Mouse (Mus musculus) ES-Bruce4 (cell line): Measurements from ENCODE around the gene Hsf2. TPM values are rescaled to one million over a fixed set of nuclear protein-coding genes. Genes with fewer than 3 reads are reported as not detected.
"Not testable (repeated sequence)": the region's sequence is repeated elsewhere in the genome, so short reads cannot be mapped to it uniquely, and the experiment has no call there.

Experiments used
- H3K27ac ChIP-seq: 2 replicates; pipeline ENCODE4 v1.5.1; 2012; ENCODE audit warnings: low read length, inconsistent platforms; ENCODE audit not compliant: insufficient read depth
- H3K27me3 ChIP-seq: 2 replicates; pipeline ENCODE4 v1.6.1; 2012; ENCODE audit warnings: mild to moderate bottlenecking, low read length, inconsistent platforms; ENCODE audit not compliant: control insufficient read depth, poor library complexity, insufficient read depth, severe bottlenecking
- H3K36me3 ChIP-seq: 2 replicates; pipeline ENCODE4 v1.6.1; 2012; ENCODE audit warnings: inconsistent platforms, mild to moderate bottlenecking, low read length, moderate library complexity; ENCODE audit not compliant: control insufficient read depth, poor library complexity, insufficient read depth, severe bottlenecking
- H3K4me1 ChIP-seq: one replicate; pipeline ENCODE4 v1.8.1; 2011; ENCODE audit warnings: low read length; ENCODE audit not compliant: control insufficient read depth, insufficient read depth
- H3K4me3 ChIP-seq: 2 replicates; pipeline ENCODE4 v1.5.1; 2011; ENCODE audit warnings: low read depth, mild to moderate bottlenecking, low read length
- H3K9ac ChIP-seq: 2 replicates; pipeline ENCODE4 v1.6.1; 2012; ENCODE audit warnings: low read depth, mild to moderate bottlenecking, inconsistent platforms; ENCODE audit not compliant: poor library complexity, severe bottlenecking
- H3K9me3 ChIP-seq: replicated peaks from 2 replicates; pipeline ENCODE4 v1.6.1; 2012; ENCODE audit warnings: mild to moderate bottlenecking, low read length, inconsistent platforms; ENCODE audit not compliant: control insufficient read depth, poor library complexity, insufficient read depth, severe bottlenecking
- CTCF ChIP-seq: IDR thresholded peaks from one replicate; pipeline ENCODE4 v1.8.1; 2011; ENCODE audit warnings: low read depth, low read length
- EP300 ChIP-seq: IDR thresholded peaks from 2 replicates; pipeline ENCODE4 v1.6.1; 2011; ENCODE audit warnings: low read depth, low read length; ENCODE audit not compliant: insufficient read depth
- POLR2A ChIP-seq: IDR thresholded peaks from one replicate; pipeline ENCODE4 v1.8.1; 2011; ENCODE audit warnings: low read length; ENCODE audit not compliant: insufficient read depth
- polyA plus RNA-seq: library from polyadenylated mRNA; stranded (reverse); fragments of >200 nt; gene quantifications from 2 replicates; pipeline ENCODE4 v1.2.4, GENCODE M21; 2011; ENCODE audit warnings: low read depth; ENCODE audit not compliant: missing spikeins, insufficient read depth, insufficient read length

Hsf2 gene
- polyA plus RNA-seq, 1 experiment, result 75.5 TPM

DNA sequence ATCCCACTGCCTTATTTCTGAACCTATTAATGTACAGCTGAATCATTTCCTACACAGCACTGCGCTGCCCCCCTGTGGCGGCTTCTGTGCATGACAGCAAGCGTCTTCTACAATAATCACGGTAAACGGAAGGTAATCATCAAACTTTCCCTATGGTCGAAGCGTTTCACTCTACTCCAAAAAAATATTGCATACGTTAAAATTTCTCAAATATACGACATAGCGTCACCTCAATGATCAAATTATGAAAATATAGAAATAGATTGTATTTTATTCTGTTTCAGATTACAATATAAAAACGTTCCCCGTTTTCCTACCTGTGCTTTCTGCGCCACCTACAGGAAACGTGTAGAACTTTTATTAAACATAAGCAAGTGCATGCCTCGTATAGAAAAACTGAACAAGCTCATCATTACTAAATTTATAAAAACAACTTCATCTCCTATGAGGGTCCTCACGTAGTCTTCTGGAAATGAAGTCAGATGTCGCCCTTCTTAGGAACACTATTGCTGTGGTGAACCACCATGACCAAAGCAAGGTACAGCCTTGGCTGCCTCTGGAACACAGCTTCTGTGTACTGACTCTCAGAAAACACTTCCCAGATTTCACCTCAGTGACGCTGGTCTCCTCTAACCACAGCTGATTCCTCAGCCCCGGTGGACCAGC is 38.0 kb upstream of the Hsf2 start:
- Histone ChIP-seq H3K27me3 (no peaks in the 10 kb centered on the region), H3K9ac (no peak overlapping the region), H3K27ac (no peak overlapping the region), H3K9me3 (no peaks in the 10 kb centered on the region), H3K36me3 (no peaks in the 10 kb centered on the region), H3K4me1 (no peaks in the 10 kb centered on the region), H3K4me3 (no peak overlapping the region)
- peak; percentile 86 for TF ChIP-seq CTCF
- TF ChIP-seq POLR2A, result no peak

DNA sequence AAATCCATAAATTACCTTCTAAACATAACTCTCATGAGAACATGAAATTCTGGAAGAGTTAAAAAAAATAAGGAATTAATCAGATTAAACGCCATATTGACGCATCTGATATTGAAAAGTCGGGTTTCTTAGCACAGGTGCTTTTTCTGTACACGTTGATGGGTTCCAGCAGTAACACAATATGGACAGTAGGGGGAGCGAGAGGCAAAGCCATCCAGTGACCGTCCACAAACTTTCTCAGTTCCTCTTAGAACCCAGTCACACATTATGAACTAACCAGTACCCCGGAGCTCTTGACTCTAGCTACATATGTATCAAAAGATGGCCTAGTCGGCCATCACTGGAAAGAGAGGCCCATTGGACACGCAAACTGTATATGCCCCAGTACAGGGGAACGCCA is 22.9 kb upstream of the Hsf2 start:
- not testable (repeated sequence) for H3K36me3 ChIP-seq, H3K4me1 ChIP-seq, H3K27me3 ChIP-seq, H3K27ac ChIP-seq, H3K4me3 ChIP-seq, H3K9me3 ChIP-seq, H3K9ac ChIP-seq
- peak; percentile 23 for TF ChIP-seq CTCF

DNA sequence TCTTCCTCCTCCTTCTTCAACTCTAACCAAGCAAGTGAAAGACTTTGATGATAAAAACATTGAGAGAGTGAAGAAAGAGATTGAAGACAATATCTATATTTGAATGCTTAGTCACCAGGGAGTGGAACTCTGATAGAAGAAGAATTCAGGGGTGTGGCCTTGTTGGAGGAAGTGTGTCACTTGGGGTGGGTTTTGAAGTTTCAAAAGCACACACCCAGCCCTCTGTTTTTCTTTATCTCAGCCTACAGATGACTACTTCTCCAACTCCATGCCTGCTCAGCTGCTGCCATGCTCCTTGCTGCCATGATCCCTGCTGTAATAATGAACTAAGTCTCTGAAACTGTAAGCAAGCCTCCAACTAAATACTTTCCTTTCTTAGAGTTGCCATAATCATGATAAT is 20.4 kb upstream of the Hsf2 start:
- Histone ChIP-seq H3K4me3 (no peak overlapping the region), H3K27ac (no peak overlapping the region), H3K27me3 (no peaks in the 10 kb centered on the region), H3K9me3 (no peaks in the 10 kb centered on the region), H3K36me3 (no peaks in the 10 kb centered on the region), H3K9ac (no peak overlapping the region), H3K4me1 (no peaks in the 10 kb centered on the region)
- TF ChIP-seq EP300, result no peak
- TF ChIP-seq POLR2A, result no peak
- no peak for TF ChIP-seq CTCF

DNA sequence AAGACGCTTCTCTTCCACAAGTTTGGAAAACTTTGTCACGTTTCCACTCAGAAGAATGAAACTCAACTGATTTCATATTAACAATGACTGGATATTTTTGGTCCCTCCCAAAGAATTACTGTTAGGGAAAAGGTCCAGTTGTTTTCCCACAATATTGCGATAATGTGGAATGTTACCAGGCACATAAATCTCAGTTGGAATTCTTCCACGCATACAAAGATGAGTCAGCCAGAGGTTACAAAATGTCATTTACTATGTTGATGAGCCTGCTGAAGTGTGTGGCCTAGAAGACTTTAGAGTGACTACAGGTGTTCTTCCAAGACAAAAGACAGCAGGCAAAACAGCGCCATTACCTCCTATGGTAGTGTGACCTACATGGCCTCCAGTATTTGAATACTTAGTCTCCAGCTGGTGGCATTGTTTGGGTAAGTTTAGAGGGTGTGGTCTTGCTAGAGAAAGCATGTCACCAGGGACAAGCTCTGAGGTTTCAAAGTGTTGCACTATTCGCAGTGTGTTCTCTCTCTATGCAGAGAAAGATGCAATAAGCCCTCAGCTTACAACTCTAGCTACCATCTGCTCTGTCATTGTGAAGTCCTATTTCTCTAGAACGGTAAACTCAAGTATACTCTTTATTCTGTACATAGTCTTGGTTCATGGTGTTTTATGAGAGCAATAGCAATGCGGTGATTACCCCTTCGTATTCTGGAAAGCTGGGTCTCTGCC is 8.9 kb upstream of the Hsf2 start:
- Histone ChIP-seq H3K9me3 (no peaks in the 10 kb centered on the region), H3K4me1 (no peaks in the 10 kb centered on the region), H3K27me3 (no peaks in the 10 kb centered on the region; the same call in 1 of the 2 replicates), H3K36me3 (no peaks in the 10 kb centered on the region), H3K4me3 (no peak overlapping the region), H3K9ac (no peak overlapping the region), H3K27ac (no peak overlapping the region)
- TF ChIP-seq EP300, result no peak
- no peak for TF ChIP-seq CTCF
- TF ChIP-seq POLR2A, result no peak

DNA sequence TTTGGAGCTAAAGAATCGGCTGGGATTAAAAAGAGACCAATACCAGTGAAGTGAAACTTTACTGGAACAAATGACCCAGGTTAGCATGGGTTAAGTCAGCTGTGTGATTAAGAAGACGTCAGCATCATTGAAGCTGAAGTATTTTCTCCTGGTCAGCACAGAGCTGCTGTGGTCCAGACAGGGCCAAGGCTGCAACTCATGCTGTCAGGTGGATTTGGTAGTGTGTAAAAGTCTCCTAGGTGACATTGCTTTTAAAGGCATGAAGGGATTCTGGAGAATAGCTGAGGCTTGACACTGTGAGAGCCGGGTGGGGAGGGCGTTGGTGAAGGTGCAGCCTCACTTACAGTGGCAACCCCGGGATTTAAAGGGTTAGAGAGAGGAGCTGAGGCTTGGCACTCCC is 4.5 kb upstream of the Hsf2 start:
- Histone ChIP-seq H3K9me3 (no peaks in the 10 kb centered on the region), H3K36me3 (no peaks in the 10 kb centered on the region), H3K4me3 (no peak overlapping the region), H3K27me3 (no peaks in the 10 kb centered on the region; the same call in 1 of the 2 replicates), H3K27ac (no peak overlapping the region), H3K9ac (no peak overlapping the region), H3K4me1 (no peaks in the 10 kb centered on the region)
- no peak for TF ChIP-seq POLR2A
- no peak for TF ChIP-seq CTCF
- no peak for TF ChIP-seq EP300

DNA sequence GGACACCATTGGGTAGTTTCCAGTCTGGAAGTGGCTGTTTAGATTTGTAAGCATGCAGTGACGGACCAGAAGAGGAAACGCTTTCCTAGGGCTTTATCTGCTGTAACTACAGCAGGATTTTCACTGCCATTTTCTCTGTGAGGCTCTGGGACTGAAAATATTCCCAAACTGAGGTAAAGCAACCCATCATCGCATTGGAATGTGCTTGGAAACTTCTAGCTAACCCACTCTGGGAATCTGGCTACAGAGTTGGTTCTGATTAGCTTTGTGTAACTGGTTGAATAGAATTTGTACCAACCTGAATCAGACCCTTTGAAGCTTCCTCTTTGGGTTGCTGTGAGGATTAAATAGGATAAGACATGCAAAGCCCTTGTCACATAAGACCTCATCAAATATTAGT is 1.4 kb upstream of the Hsf2 start:
- Histone ChIP-seq H3K27me3 (no peaks in the 10 kb centered on the region; the same call in 1 of the 2 replicates), H3K27ac (no peak overlapping the region), H3K36me3 (no peaks in the 10 kb centered on the region), H3K4me3 (no peak overlapping the region), H3K9me3 (no peaks in the 10 kb centered on the region), H3K9ac (no peak overlapping the region), H3K4me1 (no peaks in the 10 kb centered on the region)
- TF ChIP-seq EP300, result no peak
- TF ChIP-seq CTCF, result no peak
- TF ChIP-seq POLR2A, result no peak
